9 mouse cellular contexts compared by ENCODE assay signal in genomic region chr2:58174476-58175286, GRCm38 (mm10). TPM values are rescaled to one million over a fixed set of nuclear protein-coding genes. Genes with fewer than 3 reads are reported as not detected.
DNase-seq lines count a peak whose midpoint lies in the region; ATAC-seq lines count a peak whose summit lies in the region.
"Had no signal": no experiment of that assay in that cellular context is flagged by ENCODE, and none has a peak within 500 bp of the region (broad histone marks: within the 10 kb centered on the region; RNA-seq: fewer than 3 reads in every experiment).

No protein-coding gene starts in this region.

- peak; percentile 51 for ATAC-seq in frontal cortex, adult (ENCODE audit: low TSS enrichment)
- 0 out of 2 replicates have a peak, but pooled peaks have one; percentile 28 for ATAC-seq in neural tube, embryonic 11.5 days (ENCODE audit: insufficient read depth, low FRiP score, low TSS enrichment)
- ATAC-seq in hindbrain, embryonic 15.5 days (ENCODE audit: low FRiP score, low read depth): peak; percentile 92
- ATAC-seq in neural tube, embryonic 12.5 days (ENCODE audit: low FRiP score, low read depth): peak; percentile 83
- no peak for ATAC-seq in liver, embryonic 11.5 days (replicated peaks; ENCODE audit: low FRiP score)
- ATAC-seq in activated CD4-positive, CD25-positive, alpha-beta regulatory T cell, adult 4 months: no peak

- H3K9me3 ChIP-seq in neural tube, embryonic 11.5 days (ENCODE audit: control insufficient read depth, low read length): no peaks in the 10 kb centered on the region
- H3K9me3 ChIP-seq in hindbrain, embryonic 15.5 days: no peaks in the 10 kb centered on the region
- no peaks in the 10 kb centered on the region for H3K9me3 ChIP-seq in neural tube, embryonic 12.5 days
- H3K9me3 ChIP-seq in liver, embryonic 11.5 days (ENCODE audit: control insufficient read depth, low read length): no peaks in the 10 kb centered on the region

- WGBS in neural tube, embryonic 11.5 days: 83% methylated on average over 9 of the region's 9 CpGs
- 23% methylated on average over 9 of the region's 9 CpGs for WGBS in hindbrain, embryonic 15.5 days
- whole genome bisulfite sequencing in neural tube, embryonic 12.5 days: 67% methylated on average over 9 of the region's 9 CpGs
- 87% methylated on average over 9 of the region's 9 CpGs for WGBS in liver, embryonic 11.5 days

- no peak overlapping the region for H3K4me3 ChIP-seq in neural tube, embryonic 11.5 days (ENCODE audit: low read depth, low read length)
- no peak overlapping the region for H3K4me3 ChIP-seq in hindbrain, embryonic 15.5 days
- H3K4me3 ChIP-seq in neural tube, embryonic 12.5 days: no peak overlapping the region
- no peak overlapping the region for H3K4me3 ChIP-seq in liver, embryonic 11.5 days (ENCODE audit: low read depth, low read length)

- H3K27me3 ChIP-seq in neural tube, embryonic 11.5 days (ENCODE audit: control insufficient read depth, insufficient read depth, low read length): no peaks in the 10 kb centered on the region
- H3K27me3 ChIP-seq in hindbrain, embryonic 15.5 days: no peaks in the 10 kb centered on the region
- no peaks in the 10 kb centered on the region for H3K27me3 ChIP-seq in neural tube, embryonic 12.5 days (replicated peaks)
- H3K27me3 ChIP-seq in liver, embryonic 11.5 days (replicated peaks; ENCODE audit: control insufficient read depth, insufficient read depth, low read length): no peaks in the 10 kb centered on the region

- H3K4me1 ChIP-seq in neural tube, embryonic 11.5 days (ENCODE audit: control insufficient read depth, insufficient read depth, low read length): no peaks in the 10 kb centered on the region
- H3K4me1 ChIP-seq in hindbrain, embryonic 15.5 days (replicated peaks): peaks cover 13% of the 10 kb centered on the region
- 0 out of 2 replicates have a peak, but pooled peaks cover 4% of the 10 kb centered on the region for H3K4me1 ChIP-seq in neural tube, embryonic 12.5 days
- H3K4me1 ChIP-seq in liver, embryonic 11.5 days (replicated peaks; ENCODE audit: control insufficient read depth, insufficient read depth, low read length): no peaks in the 10 kb centered on the region

- no peak overlapping the region for H3K4me2 ChIP-seq in neural tube, embryonic 11.5 days (ENCODE audit: low read depth)
- H3K4me2 ChIP-seq in hindbrain, embryonic 15.5 days: peak overlapping the region; percentile 25
- H3K4me2 ChIP-seq in neural tube, embryonic 12.5 days (replicated peaks): no peak overlapping the region
- H3K4me2 ChIP-seq in liver, embryonic 11.5 days: no peak overlapping the region

- no peaks in the 10 kb centered on the region for H3K36me3 ChIP-seq in neural tube, embryonic 11.5 days (ENCODE audit: control insufficient read depth, insufficient read depth, low read length)
- H3K36me3 ChIP-seq in hindbrain, embryonic 15.5 days: no peaks in the 10 kb centered on the region
- no peaks in the 10 kb centered on the region for H3K36me3 ChIP-seq in neural tube, embryonic 12.5 days
- H3K36me3 ChIP-seq in liver, embryonic 11.5 days (ENCODE audit: control insufficient read depth, insufficient read depth, low read length): no peaks in the 10 kb centered on the region

- no peak overlapping the region for H3K27ac ChIP-seq in neural tube, embryonic 11.5 days (ENCODE audit: low read depth, low read length)
- H3K27ac ChIP-seq in hindbrain, embryonic 15.5 days (replicated peaks): peak overlapping the region; percentile 63
- no peak overlapping the region for H3K27ac ChIP-seq in neural tube, embryonic 12.5 days
- H3K27ac ChIP-seq in liver, embryonic 11.5 days (ENCODE audit: low read depth, low read length): no peak overlapping the region

- DNase-seq in frontal cortex, postnatal 14 days (ENCODE audit: low spot score in 2 of 2): no peak
- no peak for DNase-seq in neural tube, embryonic 11.5 days (ENCODE audit: low spot score)
- no peak for DNase-seq in neural tube, embryonic 10.5 days (ENCODE audit: extremely low spot score, low spot score)
- DNase-seq in liver, embryonic 11.5 days (ENCODE audit: low spot score): no peak
- DNase-seq: B cell, adult 2 months had no signal

- H3K9ac ChIP-seq in neural tube, embryonic 11.5 days (ENCODE audit: low read length): no peak overlapping the region
- H3K9ac ChIP-seq in hindbrain, embryonic 15.5 days: no peak overlapping the region
- no peak overlapping the region for H3K9ac ChIP-seq in neural tube, embryonic 12.5 days
- no peak overlapping the region for H3K9ac ChIP-seq in liver, embryonic 11.5 days (ENCODE audit: low read depth, low read length)

RNA-seq across cellular contexts. Expression of gene Cytip, which starts 20.7 kb away (rescaled TPM):
- polyA plus RNA-seq in neural tube, embryonic 11.5 days (2014; fragmentation: Nextera tagmentation; extraction: Ambion mirVana): 0.19 and 0.28 TPM in 2 replicates
- 0.08 and 0.10 TPM in 2 replicates for polyA plus RNA-seq in hindbrain, embryonic 15.5 days (2015; fragmentation: Nextera tagmentation; extraction: Ambion mirVana)
- polyA plus RNA-seq in neural tube, embryonic 12.5 days (2016; fragmentation: Nextera tagmentation; extraction: Ambion mirVana): 0.10 and 0.42 TPM in 2 replicates
- polyA plus RNA-seq in liver, embryonic 11.5 days (2014; fragmentation: Nextera tagmentation; extraction: Ambion mirVana): 1.9 and 2.0 TPM in 2 replicates
- polyA plus RNA-seq in activated CD4-positive, CD25-positive, alpha-beta regulatory T cell, adult 4 months (2017; shearing (Covaris generic)): 100 to 1,000 TPM; 474 to 522 TPM

Comparison
In these comparisons a context has a peak if more than half of its experiments do, and no peak if none do; other contexts are left out.
1. ATAC-seq: peak in frontal cortex, adult (single experiment), neural tube, embryonic 11.5 days (single experiment), hindbrain, embryonic 15.5 days (single experiment) and neural tube, embryonic 12.5 days (single experiment); none in liver, embryonic 11.5 days (single experiment) and activated CD4-positive, CD25-positive, alpha-beta regulatory T cell, adult 4 months (single experiment).
2. RNA of gene Cytip, which starts 20.7 kb away (polyA plus RNA-seq): 474 to 522 TPM in activated CD4-positive, CD25-positive, alpha-beta regulatory T cell, adult 4 months; 1.9 to 2.0 TPM in liver, embryonic 11.5 days, 0.10 to 0.42 TPM in neural tube, embryonic 12.5 days, 0.19 to 0.28 TPM in neural tube, embryonic 11.5 days and 0.08 to 0.10 TPM in hindbrain, embryonic 15.5 days; every median in the first group is over 100 times any median in the second.